Mouse (Mus musculus) stomach, embryonic 14.5 days (tissue): ENCODE measurements around the gene Timd2. TPM values are rescaled to one million over a fixed set of nuclear protein-coding genes. Genes with fewer than 3 reads are reported as not detected.
"Not testable (repeated sequence)": the region's sequence is repeated elsewhere in the genome, so short reads cannot be mapped to it uniquely, and the experiment has no call there.

ENCODE experiments used
- ATAC-seq: fragments of 200-750 bp; cut with Nextera tagmentation; 2 replicates; pipeline ENCODE4 v1.8.0; 2017; ENCODE audit warnings: low read depth, moderate TSS enrichment; ENCODE audit not compliant: insufficient number of reproducible peaks, insufficient read depth, low FRiP score
- H3K27ac ChIP-seq: fragments of 300-500 bp; sonication (generic); 2 replicates; pipeline ENCODE4 v1.5.1; 2014; ENCODE audit warnings: mild to moderate bottlenecking, low read length, moderate library complexity, mixed read lengths
- H3K27me3 ChIP-seq: fragments of 300-500 bp; sonication (generic); 2 replicates; pipeline ENCODE4 v1.6.1; 2014; ENCODE audit warnings: low read length, control low read depth, mixed read lengths; ENCODE audit not compliant: control insufficient read depth, insufficient read depth
- H3K36me3 ChIP-seq: fragments of 300-500 bp; sonication (generic); 2 replicates; pipeline ENCODE4 v1.6.1; 2014; ENCODE audit warnings: mild to moderate bottlenecking, control low read depth, low read length, moderate library complexity, mixed read lengths; ENCODE audit not compliant: control insufficient read depth, insufficient read depth
- H3K4me1 ChIP-seq: fragments of 300-500 bp; sonication (generic); 2 replicates; pipeline ENCODE4 v1.6.1; 2014; ENCODE audit warnings: low read length, control low read depth, mixed read lengths; ENCODE audit not compliant: control insufficient read depth, insufficient read depth
- H3K4me2 ChIP-seq: fragments of 300-500 bp; sonication (generic); replicated peaks from 2 replicates; pipeline ENCODE4 v1.6.1; 2014; ENCODE audit warnings: low read depth, low read length, control low read depth
- H3K4me3 ChIP-seq: fragments of 300-500 bp; sonication (generic); 2 replicates; pipeline ENCODE4 v1.5.1; 2014; ENCODE audit warnings: low read depth, low read length, control low read depth
- H3K9ac ChIP-seq: fragments of 300-500 bp; sonication (generic); replicated peaks from 2 replicates; pipeline ENCODE4 v1.6.1; 2014; ENCODE audit warnings: low read depth, mild to moderate bottlenecking, control low read depth, low read length, moderate library complexity, mixed read lengths
- H3K9me3 ChIP-seq: fragments of 300-500 bp; sonication (generic); 2 replicates; pipeline ENCODE4 v1.6.1; 2016; ENCODE audit warnings: low read depth, low read length, control low read depth; ENCODE audit not compliant: control insufficient read depth
- WGBS: fragments of 180-500 bp; shearing (Covaris S2); extraction: QIAGEN DNeasy Blood & Tissue Kit; methylation state at CpG from one replicate; pipeline ENCODE4 v1.1.7; 2014; 5-methylcytosine and 5-hydroxymethylcytosine counted together
- polyA plus RNA-seq: library from polyadenylated mRNA; unstranded; fragments of >200 nt; fragmentation: Nextera tagmentation; extraction: Ambion mirVana; gene quantifications from 2 replicates; pipeline ENCODE4 v1.2.1, GENCODE M21; 2014

The Timd2 gene
- polyA plus RNA-seq, 1 experiment from 2014 or later: not detected

- H3K27ac ChIP-seq: no peak overlapping the region
- H3K36me3 ChIP-seq: no peaks in the 10 kb centered on the region
- H3K9me3 ChIP-seq: no peaks in the 10 kb centered on the region
- H3K4me2 ChIP-seq: no peak overlapping the region
- 63% methylated on average over 1 of the region's 1 CpGs for WGBS
- no peaks in the 10 kb centered on the region for H3K4me1 ChIP-seq
- no peak for ATAC-seq
- H3K27me3 ChIP-seq: no peaks in the 10 kb centered on the region
- H3K9ac ChIP-seq: no peak overlapping the region
- no peak overlapping the region for H3K4me3 ChIP-seq
Observed at GRCm38 (mm10) chr11:46644824-46645223, 62.0 kb downstream of the Timd2 start.

DNA sequence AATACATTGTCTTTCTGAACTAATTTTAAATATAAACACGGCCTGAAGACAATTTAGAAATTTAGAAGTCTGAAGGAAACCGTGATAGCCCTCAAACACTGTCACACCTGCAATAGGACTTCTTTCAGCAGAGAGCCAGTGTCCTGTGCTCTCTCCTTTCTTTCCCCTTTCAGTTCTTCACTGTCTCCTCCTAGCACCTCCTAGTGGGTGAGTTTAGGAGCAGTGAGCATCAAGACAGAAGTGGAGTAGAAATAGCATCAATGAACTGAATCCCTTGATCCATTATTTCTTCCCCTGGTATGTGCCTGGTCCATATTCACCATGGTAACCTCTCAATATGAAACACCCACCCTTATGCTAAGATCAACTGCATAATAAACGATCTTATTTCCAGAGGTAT lies 70.3 kb downstream of the Timd2 start:
- Histone ChIP-seq H3K4me1 (no peaks in the 10 kb centered on the region), H3K36me3 (no peaks in the 10 kb centered on the region), H3K27ac (no peak overlapping the region), H3K27me3 (no peaks in the 10 kb centered on the region), H3K9ac (no peak overlapping the region), H3K4me3 (no peak overlapping the region), H3K9me3 (no peaks in the 10 kb centered on the region), H3K4me2 (no peak overlapping the region)
- 75% methylated on average over 3 of the region's 3 CpGs for WGBS
- no peak for ATAC-seq

GRCm38 (mm10) chr11:46635516-46635915 lies 71.3 kb downstream of the Timd2 start:
- H3K4me3 ChIP-seq, H3K27me3 ChIP-seq, H3K9me3 ChIP-seq, H3K4me2 ChIP-seq, H3K36me3 ChIP-seq, H3K27ac ChIP-seq, ATAC-seq, H3K4me1 ChIP-seq, H3K9ac ChIP-seq: not testable (repeated sequence)
- 85% methylated on average over 4 of the region's 4 CpGs for WGBS

DNA sequence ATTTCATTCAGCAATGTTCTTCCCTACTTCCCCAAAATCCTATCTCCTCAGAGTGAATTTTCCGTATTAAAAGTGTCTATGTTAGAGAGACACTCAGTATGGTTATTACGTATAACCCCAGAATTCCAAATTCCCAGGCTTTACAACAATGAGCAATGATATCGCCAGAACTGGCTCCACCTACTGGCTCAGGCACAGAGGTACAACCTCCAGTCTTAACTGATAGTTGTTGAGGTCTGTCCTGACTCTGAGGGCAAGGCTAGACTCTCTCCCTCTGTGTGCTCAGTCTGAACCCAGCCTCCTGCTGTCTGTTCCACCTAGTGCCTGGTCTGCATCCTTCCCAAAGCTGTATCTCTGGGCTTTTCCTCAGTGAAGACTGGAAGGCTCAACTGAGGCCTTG lies 75.2 kb downstream of the Timd2 start:
- 34% methylated on average over 3 of the region's 3 CpGs for WGBS

GRCm38 (mm10) chr11:46629211-46629795 lies 77.6 kb downstream of the Timd2 start, which contains the start of gene Dppa1:
Gene Dppa1, minus strand, starts transcription at chr11:46629261.
- H3K4me1 ChIP-seq: no peaks in the 10 kb centered on the region

More for the DNA sequence above, 75.2 kb downstream of the Timd2 start:
- Histone ChIP-seq H3K4me2 (no peak overlapping the region), H3K4me3 (no peak overlapping the region), H3K4me1 (no peaks in the 10 kb centered on the region), H3K36me3 (no peaks in the 10 kb centered on the region), H3K9me3 (no peaks in the 10 kb centered on the region), H3K9ac (no peak overlapping the region), H3K27me3 (no peaks in the 10 kb centered on the region), H3K27ac (no peak overlapping the region)
- no peak for ATAC-seq

DNA sequence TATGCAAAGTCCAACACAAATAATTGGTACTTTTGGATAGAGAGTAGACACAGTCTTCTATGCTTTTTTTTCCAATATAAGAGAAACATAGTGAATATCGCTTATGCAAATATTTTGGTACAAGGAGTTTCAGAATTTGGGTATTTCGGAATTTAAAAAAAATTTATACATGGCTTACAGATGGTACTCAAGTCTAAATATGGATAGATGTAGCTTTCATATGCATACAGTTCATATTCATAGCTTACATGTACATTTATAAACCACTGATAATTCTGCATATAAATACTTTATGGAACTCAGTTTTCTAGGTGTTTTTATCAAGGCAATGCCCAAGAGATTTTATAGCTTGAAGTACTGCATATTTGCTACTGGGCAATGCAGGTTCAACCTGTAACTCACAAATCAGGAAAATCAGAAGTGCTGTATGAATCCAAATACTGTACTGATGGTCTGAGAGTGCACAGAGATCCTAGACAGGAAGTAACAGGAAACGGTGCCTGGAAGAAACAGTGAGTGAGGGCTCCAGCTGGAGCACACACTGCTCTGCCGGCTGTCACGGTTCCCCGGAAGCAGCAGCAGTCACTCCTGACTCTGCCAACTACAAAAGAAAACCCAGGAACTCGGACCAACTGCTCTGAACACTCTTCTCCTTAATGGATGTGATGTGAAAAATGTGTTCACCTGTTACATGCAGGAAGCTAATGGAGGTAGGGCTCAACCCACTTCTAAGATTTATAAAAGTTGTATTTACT lies 86.3 kb downstream of the Timd2 start:
- 57% methylated on average over 7 of the region's 7 CpGs for WGBS
- no peak overlapping the region for H3K9ac ChIP-seq
- ATAC-seq: no peak
- no peaks in the 10 kb centered on the region for H3K4me1 ChIP-seq
- no peak overlapping the region for H3K4me2 ChIP-seq
- H3K27ac ChIP-seq: no peak overlapping the region
- no peaks in the 10 kb centered on the region for H3K27me3 ChIP-seq
- no peaks in the 10 kb centered on the region for H3K9me3 ChIP-seq
- H3K36me3 ChIP-seq: no peaks in the 10 kb centered on the region
- H3K4me3 ChIP-seq: no peak overlapping the region

More at GRCm38 (mm10) chr11:46629211-46629795, 77.6 kb downstream of the Timd2 start, which contains the start of gene Dppa1:
- Histone ChIP-seq H3K9me3 (no peaks in the 10 kb centered on the region), H3K4me3 (no peak within 1 kb of the TSS), H3K36me3 (no peaks in the 10 kb centered on the region), H3K27ac (no peak within 1 kb of the TSS), H3K27me3 (no peaks in the 10 kb centered on the region), H3K4me2 (no peak within 1 kb of the TSS), H3K9ac (no peak within 1 kb of the TSS)
- no peak for ATAC-seq
- 39% methylated on average over 2 of the region's 2 CpGs for WGBS

DNA sequence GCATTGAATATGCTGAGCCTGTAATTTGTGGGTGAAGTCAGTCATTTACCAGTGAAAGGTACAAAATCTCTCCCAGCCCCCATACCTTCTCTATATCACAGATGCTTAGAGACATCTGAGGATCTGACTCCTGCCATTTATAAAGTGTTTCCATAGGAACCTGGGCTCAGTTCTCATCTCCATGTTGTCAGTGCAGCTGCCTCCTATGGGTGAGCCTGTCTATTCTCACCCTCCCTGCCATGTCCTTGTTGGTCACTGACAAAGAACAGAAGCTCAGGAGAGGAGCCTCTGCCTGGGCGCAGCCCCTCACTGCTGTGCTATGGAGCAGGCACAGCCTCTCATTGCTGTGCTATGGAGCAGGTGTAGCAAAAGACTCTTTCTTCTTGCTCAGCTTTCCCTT lies 86.9 kb downstream of the Timd2 start:
- no peak for ATAC-seq
- Histone ChIP-seq H3K27ac (no peak overlapping the region), H3K4me3 (no peak overlapping the region), H3K36me3 (no peaks in the 10 kb centered on the region), H3K4me2 (no peak overlapping the region), H3K4me1 (no peaks in the 10 kb centered on the region), H3K27me3 (no peaks in the 10 kb centered on the region), H3K9ac (no peak overlapping the region), H3K9me3 (no peaks in the 10 kb centered on the region)
- 67% methylated on average over 1 of the region's 1 CpGs for WGBS
